Mouse (Mus musculus): ENCODE results near the gene Tmprss12.
"Not testable (repeated sequence)": the region's sequence is repeated elsewhere in the genome, so short reads cannot be mapped to it uniquely, and the experiment has no call there.

Gene Tmprss12

DNA sequence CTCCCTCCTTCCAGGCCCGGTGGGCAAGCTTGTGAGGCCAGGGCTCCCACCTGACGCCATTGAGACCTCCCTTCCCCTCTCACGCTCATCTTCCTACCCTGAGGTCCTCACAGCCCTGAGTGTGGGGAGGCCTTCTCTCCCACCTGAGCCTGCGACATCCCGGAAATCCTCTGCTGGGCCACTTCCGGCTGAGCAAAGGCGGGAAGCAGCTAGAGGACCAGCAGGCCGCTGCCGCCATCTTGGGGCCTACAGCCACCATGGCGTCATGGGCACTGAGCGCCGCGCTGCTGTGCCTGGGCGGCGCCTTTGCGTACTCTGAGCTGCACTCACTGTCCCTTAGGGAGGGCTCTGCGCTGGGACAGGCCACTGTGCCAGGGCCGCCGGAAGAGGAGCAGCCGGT, at the start of gene Tmprss12:
Gene Tmprss12 (plus strand): TSS at position 212 of the 400 bp plus-strand sequence.
- DNase-seq (ENCODE audit: low spot score) = no peak

- DNase-seq (ENCODE audit: low spot score) = no peak
These were observed 48.8 kb upstream of the Tmprss12 start for GRCm38 (mm10) chr15:100231616-100232525.

GRCm38 (mm10) chr15:100235208-100235965, 45.2 kb upstream of the Tmprss12 start:
- no peak for DNase-seq (ENCODE audit: low spot score)

- DNase-seq (ENCODE audit: low spot score) = no peak
These were observed 43.7 kb upstream of the Tmprss12 start for GRCm38 (mm10) chr15:100236952-100237351.

GRCm38 (mm10) chr15:100241780-100242179, 38.9 kb upstream of the Tmprss12 start:
- no peak for DNase-seq (ENCODE audit: low spot score)

- DNase-seq (ENCODE audit: low spot score) = no peak
These were observed 34.7 kb upstream of the Tmprss12 start for GRCm38 (mm10) chr15:100245951-100246350.

GRCm38 (mm10) chr15:100247296-100247695, 33.3 kb upstream of the Tmprss12 start:
- no peak for DNase-seq (ENCODE audit: low spot score)

DNA sequence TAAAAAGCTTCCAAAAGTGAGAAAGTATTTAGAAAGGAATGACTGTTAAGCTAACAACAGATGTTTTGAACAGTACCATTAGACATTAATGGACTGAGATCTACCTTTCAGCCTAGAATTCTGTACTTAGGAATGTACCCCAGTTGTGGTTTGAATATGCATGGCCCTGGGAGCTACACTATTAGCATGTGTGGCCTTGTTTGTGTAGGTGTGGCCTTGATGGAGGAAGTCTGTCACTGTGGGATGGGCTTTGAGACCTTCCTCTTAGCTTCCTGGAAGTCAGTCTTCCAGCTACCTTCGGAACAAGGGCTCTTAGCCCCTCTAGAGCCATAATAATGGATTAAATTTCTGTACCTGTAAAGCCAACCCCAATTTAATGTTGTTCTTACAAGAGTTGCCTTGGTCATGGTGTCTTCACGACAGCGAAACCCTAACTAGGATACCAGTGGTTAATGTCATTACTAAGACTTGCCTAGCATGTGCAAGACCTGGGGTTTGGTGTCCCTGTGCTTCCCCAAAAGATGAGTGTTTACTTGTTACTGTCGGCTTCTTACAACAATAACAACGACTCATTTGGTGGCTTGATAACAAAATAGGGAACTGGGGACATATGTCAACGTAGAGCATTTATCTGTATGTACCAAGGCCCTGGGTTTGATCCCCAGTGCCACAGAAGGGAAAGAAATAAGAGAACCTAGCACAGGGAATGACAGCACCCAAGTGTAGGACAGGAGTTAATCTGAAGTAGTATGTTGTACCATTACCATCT, 31.8 kb upstream of the Tmprss12 start:
- DNase-seq (ENCODE audit: low spot score) = no peak

DNA sequence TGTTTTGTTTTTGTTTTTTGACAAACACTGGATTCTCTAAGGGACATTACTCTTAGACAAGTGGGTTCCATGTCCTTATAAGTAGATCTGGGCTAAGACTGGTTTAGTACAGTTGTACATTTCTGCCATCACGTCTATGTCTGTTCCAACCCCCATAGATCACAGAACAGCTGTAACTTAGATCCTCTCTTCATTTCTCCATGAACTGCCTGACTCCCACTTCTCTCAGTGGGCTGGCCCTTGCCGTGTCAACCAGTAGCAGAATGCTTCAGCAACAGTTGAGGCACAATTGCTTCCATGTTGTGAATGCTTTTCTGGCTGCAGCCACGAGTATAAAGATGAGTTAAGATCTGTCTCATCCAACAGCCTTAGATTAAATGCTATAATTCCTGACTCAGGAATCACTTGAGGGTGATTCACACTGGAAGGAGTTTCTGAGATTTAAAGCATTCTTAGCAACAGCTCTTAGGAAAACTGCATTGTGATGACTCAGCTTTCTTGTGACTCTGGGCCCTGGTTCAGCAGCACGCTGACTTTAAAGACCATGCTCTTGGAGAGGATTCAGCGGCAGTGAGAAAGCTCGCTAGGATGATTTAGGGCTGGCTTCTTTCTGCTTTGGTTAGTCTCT, 29.4 kb upstream of the Tmprss12 start:
- DNase-seq (ENCODE audit: low spot score) = no peak

- no peak for DNase-seq (ENCODE audit: low spot score)
These were observed 24.3 kb upstream of the Tmprss12 start for GRCm38 (mm10) chr15:100256386-100256785.

DNA sequence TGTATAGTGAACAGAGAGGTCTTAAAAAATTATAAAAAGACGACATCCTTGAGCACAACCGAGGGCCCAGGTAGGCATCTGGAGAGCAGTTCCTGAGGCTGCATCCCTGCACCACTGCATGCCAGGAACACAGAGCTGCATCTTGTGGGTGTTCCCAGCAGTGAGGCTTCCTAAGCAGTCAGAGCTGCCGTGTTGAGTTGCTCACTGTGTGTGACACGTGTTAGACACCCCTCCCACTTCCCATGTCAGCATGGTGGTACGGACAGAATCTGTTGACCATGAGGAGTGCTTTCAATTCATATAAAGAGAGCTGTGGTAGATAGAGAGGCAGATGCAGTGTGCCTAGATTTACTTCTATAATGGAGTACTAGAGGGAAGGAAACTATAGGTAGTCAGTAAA, 23.3 kb upstream of the Tmprss12 start:
- no peak for DNase-seq (ENCODE audit: low spot score)

GRCm38 (mm10) chr15:100258646-100259425, 21.8 kb upstream of the Tmprss12 start:
- DNase-seq (ENCODE audit: low spot score) = no peak

GRCm38 (mm10) chr15:100260351-100260750, 20.3 kb upstream of the Tmprss12 start:
- DNase-seq (ENCODE audit: low spot score) = not testable (repeated sequence)

DNA sequence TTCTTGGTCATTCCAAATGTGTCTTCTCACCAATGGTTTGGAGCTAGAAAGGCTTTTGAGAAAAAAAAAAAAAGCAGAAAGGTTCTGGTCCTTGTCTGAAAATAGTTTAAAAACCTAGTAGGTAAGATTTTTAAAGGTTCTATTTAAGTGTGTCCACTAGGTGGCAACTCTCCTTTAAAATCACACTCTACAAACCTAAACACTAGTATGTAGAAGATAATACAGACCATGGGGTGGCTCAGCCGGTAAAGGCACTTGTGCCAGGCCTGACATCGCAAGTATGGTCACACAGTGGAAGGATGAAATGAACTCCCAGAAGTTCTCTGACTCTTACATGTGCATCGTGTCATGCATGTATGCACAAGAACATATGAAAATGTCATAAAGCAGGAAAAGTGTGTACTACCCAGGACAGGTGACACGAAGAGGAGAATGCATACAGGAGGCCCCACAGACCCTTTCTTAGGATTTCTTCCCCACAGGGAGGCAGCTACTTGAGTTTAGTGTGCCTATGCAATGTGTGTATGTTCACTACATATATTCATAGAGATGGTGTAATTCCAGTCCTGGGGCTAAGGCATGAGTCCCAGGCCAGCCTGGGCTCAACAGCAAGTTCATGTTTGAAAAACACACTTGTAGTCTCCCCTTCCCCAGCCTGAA, 17.3 kb upstream of the Tmprss12 start:
- peak; percentile 13 for DNase-seq (ENCODE audit: low spot score)

GRCm38 (mm10) chr15:100265586-100266325, 14.9 kb upstream of the Tmprss12 start:
- DNase-seq (ENCODE audit: low spot score) = no peak

GRCm38 (mm10) chr15:100268916-100269315, 11.7 kb upstream of the Tmprss12 start:
- no peak for DNase-seq (ENCODE audit: low spot score)

DNA sequence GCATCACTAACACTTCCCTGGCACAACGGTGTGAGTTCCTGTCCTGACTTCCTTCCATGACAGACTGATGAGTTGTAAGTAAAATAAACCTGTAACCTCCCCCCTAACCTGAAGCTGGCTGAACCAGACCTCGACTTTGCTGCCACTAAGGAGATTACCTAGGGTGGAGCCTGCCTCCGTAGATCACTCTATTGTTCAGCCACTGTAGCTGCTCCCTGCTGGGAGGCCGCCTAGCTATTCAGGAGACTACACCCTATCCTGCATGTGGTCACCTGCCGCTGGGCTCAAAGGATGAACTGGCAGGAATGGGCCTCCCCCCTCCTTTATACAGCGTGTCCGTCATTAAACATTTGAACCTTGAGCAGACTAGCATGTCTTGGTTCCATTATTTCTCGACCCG, 10.9 kb upstream of the Tmprss12 start:
- DNase-seq (ENCODE audit: low spot score) = no peak

DNA sequence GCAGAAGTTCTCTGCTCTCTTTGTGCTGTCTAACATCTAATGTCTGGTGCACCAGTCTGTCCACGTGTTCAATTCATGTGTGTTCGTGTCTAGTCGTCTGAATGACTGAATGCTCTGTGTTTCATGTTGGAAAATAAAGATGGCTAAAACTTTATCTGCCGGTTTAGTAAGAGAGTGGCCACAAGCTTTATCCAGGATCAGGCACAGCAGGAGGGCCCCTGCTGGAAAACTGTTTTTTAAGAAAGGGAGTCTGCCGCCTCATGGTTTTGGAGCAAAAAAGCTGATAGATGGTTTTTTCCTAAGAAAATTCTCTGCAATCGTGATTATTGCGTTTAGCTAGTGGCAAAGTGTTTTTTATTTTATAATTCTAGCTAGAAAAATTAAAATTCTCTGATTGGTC, 10.0 kb upstream of the Tmprss12 start:
- not testable (repeated sequence) for DNase-seq (ENCODE audit: low spot score)

DNA sequence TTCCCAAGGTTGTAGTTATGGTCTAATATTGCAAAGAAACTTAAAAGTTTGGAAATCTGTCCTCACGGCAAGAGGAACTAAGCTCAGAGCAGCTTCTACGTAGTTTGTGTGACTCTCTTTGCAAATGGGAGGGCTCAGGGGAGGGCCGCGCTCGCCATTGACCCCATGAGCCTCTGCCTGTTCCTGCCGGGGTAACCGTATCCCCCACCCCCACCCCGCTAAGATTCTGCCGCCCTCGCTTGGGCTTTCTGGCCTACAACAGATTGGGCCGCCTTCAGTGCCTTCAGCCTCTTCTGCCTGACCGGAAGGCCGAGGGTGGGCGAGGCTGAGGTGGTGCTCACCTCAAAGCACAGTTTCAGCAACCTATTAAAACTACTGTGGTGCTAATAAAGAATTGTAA, 9.2 kb upstream of the Tmprss12 start:
- DNase-seq (ENCODE audit: low spot score) = no peak

Data from c-Kit-positive CD71-positive TER-119-positive erythroid progenitor cells, embryonic 14.5 days (primary cell).